Mouse (Mus musculus) liver, embryonic 16.5 days (tissue): Measurements from ENCODE around the gene Dixdc1. TPM values are rescaled to one million over a fixed set of nuclear protein-coding genes. Genes with fewer than 3 reads are reported as not detected.

Experiments
- ATAC-seq: fragments of 200-750 bp; cut with Nextera tagmentation; 2 replicates; pipeline ENCODE4 v1.8.0; 2017; ENCODE audit warnings: low read depth, mild to moderate bottlenecking, moderate number of reproducible peaks, moderate library complexity
- H3K27ac ChIP-seq: fragments of 300-500 bp; sonication (generic); 2 replicates; pipeline ENCODE4 v1.5.1; 2014; ENCODE audit warnings: mild to moderate bottlenecking, low read length
- H3K27me3 ChIP-seq: fragments of 300-500 bp; sonication (generic); 2 replicates; pipeline ENCODE4 v1.6.1; 2014; ENCODE audit warnings: low read depth, low read length, mixed read lengths; ENCODE audit not compliant: control insufficient read depth, insufficient read depth
- H3K36me3 ChIP-seq: fragments of 300-500 bp; sonication (generic); 2 replicates; pipeline ENCODE4 v1.6.1; 2014; ENCODE audit warnings: mild to moderate bottlenecking; ENCODE audit not compliant: control insufficient read depth, insufficient read depth
- H3K4me1 ChIP-seq: fragments of 300-500 bp; sonication (generic); 2 replicates; pipeline ENCODE4 v1.6.1; 2014; ENCODE audit warnings: low read depth, low read length, mixed read lengths; ENCODE audit not compliant: control insufficient read depth
- H3K4me2 ChIP-seq: fragments of 300-500 bp; sonication (generic); 2 replicates; pipeline ENCODE4 v1.6.1; 2014; ENCODE audit warnings: low read depth, low read length, mixed read lengths
- H3K4me3 ChIP-seq: fragments of 300-500 bp; sonication (generic); 2 replicates; pipeline ENCODE4 v1.5.1; 2014; ENCODE audit warnings: low read depth, mild to moderate bottlenecking, low read length
- H3K9ac ChIP-seq: fragments of 300-500 bp; sonication (generic); 2 replicates; pipeline ENCODE4 v1.6.1; 2014; ENCODE audit warnings: low read depth, low read length
- H3K9me3 ChIP-seq: fragments of 300-500 bp; sonication (generic); replicated peaks from 2 replicates; pipeline ENCODE4 v1.6.1; 2016; ENCODE audit warnings: low read length; ENCODE audit not compliant: control insufficient read depth
- WGBS: fragments of 180-500 bp; shearing (Covaris S2); extraction: QIAGEN DNeasy Blood & Tissue Kit; methylation state at CpG from one replicate; pipeline ENCODE4 v1.1.7; 2014; ENCODE audit not compliant: insufficient replicate concordance; 5-methylcytosine and 5-hydroxymethylcytosine counted together
- polyA plus RNA-seq: library from polyadenylated mRNA; unstranded; fragments of >200 nt; fragmentation: Nextera tagmentation; extraction: Ambion mirVana; gene quantifications from 2 replicates; pipeline ENCODE4 v1.2.1, GENCODE M21; 2015

Gene Dixdc1
- polyA plus RNA-seq, 1 experiment from 2014 or later: 2.7 TPM

- Histone ChIP-seq H3K4me3 (no peak overlapping the region), H3K4me1 (no peaks in the 10 kb centered on the region), H3K9me3 (no peaks in the 10 kb centered on the region), H3K36me3 (no peaks in the 10 kb centered on the region), H3K9ac (no peak overlapping the region), H3K27ac (no peak overlapping the region), H3K27me3 (no peaks in the 10 kb centered on the region), H3K4me2 (no peak overlapping the region)
- 19% methylated on average over 5 of the region's 5 CpGs for WGBS
- ATAC-seq: 0 out of 2 replicates have a peak, but pooled peaks have one; percentile 62
Measured at GRCm38 (mm10) chr9:50670690-50671089, 68.6 kb downstream of the Dixdc1 start.

- no peak overlapping the region for H3K27ac ChIP-seq
- H3K4me2 ChIP-seq: no peak overlapping the region
- no peaks in the 10 kb centered on the region for H3K9me3 ChIP-seq
- no peak overlapping the region for H3K4me3 ChIP-seq
- no peaks in the 10 kb centered on the region for H3K36me3 ChIP-seq
- no peak for ATAC-seq
- H3K27me3 ChIP-seq: no peaks in the 10 kb centered on the region
- WGBS: 57% methylated on average over 8 of the region's 8 CpGs
- H3K9ac ChIP-seq: no peak overlapping the region
- no peaks in the 10 kb centered on the region for H3K4me1 ChIP-seq
Measured at GRCm38 (mm10) chr9:50667579-50668498, 71.5 kb downstream of the Dixdc1 start.

GRCm38 (mm10) chr9:50666442-50666841 is 72.9 kb downstream of the Dixdc1 start:
- Histone ChIP-seq H3K27me3 (no peaks in the 10 kb centered on the region), H3K4me2 (no peak overlapping the region), H3K36me3 (no peaks in the 10 kb centered on the region), H3K4me3 (no peak overlapping the region), H3K9ac (no peak overlapping the region), H3K27ac (no peak overlapping the region), H3K4me1 (no peaks in the 10 kb centered on the region), H3K9me3 (no peaks in the 10 kb centered on the region)
- 40% methylated on average over 6 of the region's 6 CpGs for WGBS
- ATAC-seq: no peak

GRCm38 (mm10) chr9:50664826-50665225 is 74.5 kb downstream of the Dixdc1 start:
- H3K4me3 ChIP-seq: no peak overlapping the region
- no peak for ATAC-seq
- H3K4me2 ChIP-seq: no peak overlapping the region
- no peak overlapping the region for H3K9ac ChIP-seq
- 68% methylated on average over 5 of the region's 5 CpGs for WGBS
- no peaks in the 10 kb centered on the region for H3K27me3 ChIP-seq
- no peaks in the 10 kb centered on the region for H3K36me3 ChIP-seq
- H3K4me1 ChIP-seq: peaks cover 2% of the 10 kb centered on the region
- no peaks in the 10 kb centered on the region for H3K9me3 ChIP-seq
- no peak overlapping the region for H3K27ac ChIP-seq

GRCm38 (mm10) chr9:50660431-50660830 is 78.9 kb downstream of the Dixdc1 start:
- H3K27me3 ChIP-seq: no peaks in the 10 kb centered on the region
- 16% methylated on average over 12 of the region's 12 CpGs for WGBS
- ATAC-seq: peak; percentile 39
- no peaks in the 10 kb centered on the region for H3K9me3 ChIP-seq
- H3K27ac ChIP-seq: no peak overlapping the region
- peak overlapping the region; percentile 86 for H3K4me3 ChIP-seq
- peak overlapping the region; percentile 78 for H3K4me2 ChIP-seq
- peaks cover 5% of the 10 kb centered on the region for H3K4me1 ChIP-seq
- H3K36me3 ChIP-seq: no peaks in the 10 kb centered on the region
- no peak overlapping the region for H3K9ac ChIP-seq

- under 1% methylated on average over 63 of the region's 63 CpGs for WGBS
- peak within 1 kb of the TSS; percentile 87 for H3K9ac ChIP-seq
- no peaks in the 10 kb centered on the region for H3K36me3 ChIP-seq
- H3K4me3 ChIP-seq: peak within 1 kb of the TSS; percentile 86
- H3K4me2 ChIP-seq: peak within 1 kb of the TSS; percentile 78
- H3K27me3 ChIP-seq: no peaks in the 10 kb centered on the region
- H3K9me3 ChIP-seq: no peaks in the 10 kb centered on the region
- H3K27ac ChIP-seq: peak within 1 kb of the TSS; percentile 68
- peak; percentile 90 for ATAC-seq
- H3K4me1 ChIP-seq: peaks cover 5% of the 10 kb centered on the region
Measured at GRCm38 (mm10) chr9:50659392-50660217, 79.7 kb downstream of the Dixdc1 start, which contains the start of gene Dlat. Gene Dlat (minus strand): TSS chr9:50659780.

GRCm38 (mm10) chr9:50658941-50659388 is 80.4 kb downstream of the Dixdc1 start:
- H3K4me1 ChIP-seq: peaks cover 5% of the 10 kb centered on the region
- H3K36me3 ChIP-seq: no peaks in the 10 kb centered on the region
- H3K27ac ChIP-seq: peak overlapping the region; percentile 68
- ATAC-seq: peak; percentile 31
- H3K9me3 ChIP-seq: no peaks in the 10 kb centered on the region
- H3K27me3 ChIP-seq: no peaks in the 10 kb centered on the region
- H3K4me2 ChIP-seq: peak overlapping the region; percentile 78
- peak overlapping the region; percentile 86 for H3K4me3 ChIP-seq
- WGBS: 0% methylated on average over 28 of the region's 28 CpGs
- H3K9ac ChIP-seq: peak overlapping the region; percentile 87

GRCm38 (mm10) chr9:50658391-50658790 is 80.9 kb downstream of the Dixdc1 start:
- Histone ChIP-seq H3K9ac (peak overlapping the region; percentile 87), H3K4me1 (peaks cover 5% of the 10 kb centered on the region), H3K27me3 (no peaks in the 10 kb centered on the region), H3K4me2 (peak overlapping the region; percentile 78), H3K27ac (no peak overlapping the region), H3K4me3 (peak overlapping the region; percentile 86), H3K9me3 (no peaks in the 10 kb centered on the region), H3K36me3 (peaks cover 3% of the 10 kb centered on the region; the same call in 1 of the 2 replicates)
- no peak for ATAC-seq
- WGBS: 7% methylated on average over 5 of the region's 5 CpGs
